Mouse (Mus musculus) cerebellum, adult 2 months (tissue): ENCODE data around the gene Naa35. TPM values are rescaled to one million over a fixed set of nuclear protein-coding genes. Genes with fewer than 3 reads are reported as not detected.

ENCODE experiments used
- DNase-seq, 2 experiments: peaks; one replicate each; pipeline ENCODE4 v3.0.0; 2021
- H3K27ac ChIP-seq: fragments of 200-500 bp; 2 replicates; pipeline ENCODE4 v1.5.1; 2012; ENCODE audit warnings: low read length, control low read depth, inconsistent platforms; ENCODE audit not compliant: insufficient read depth
- H3K27me3 ChIP-seq: fragments of 200-500 bp; 2 replicates; pipeline ENCODE4 v1.6.1; 2012; ENCODE audit warnings: inconsistent platforms, mild to moderate bottlenecking, low read length, moderate library complexity; ENCODE audit not compliant: control insufficient read depth, insufficient read depth
- H3K4me1 ChIP-seq: fragments of 200-500 bp; 2 replicates; pipeline ENCODE4 v1.6.1; 2011; ENCODE audit warnings: low read length; ENCODE audit not compliant: control insufficient read depth, insufficient read depth
- H3K4me3 ChIP-seq: fragments of 200-500 bp; replicated peaks from 2 replicates; pipeline ENCODE3; 2011; ENCODE audit warnings: mild to moderate bottlenecking, low read depth, low read length, control low read depth; ENCODE audit not compliant: insufficient read depth
- CTCF ChIP-seq: fragments of 200-500 bp; IDR thresholded peaks from 2 replicates; pipeline ENCODE4 v1.5.1; 2011; ENCODE audit warnings: low read depth, mild to moderate bottlenecking, control low read depth, low read length, moderate library complexity, borderline replicate concordance; ENCODE audit not compliant: insufficient read depth
- POLR2A ChIP-seq: fragments of 200-500 bp; IDR thresholded peaks from 2 replicates; pipeline ENCODE4 v1.6.1; 2011; ENCODE audit warnings: low read length, control low read depth, borderline replicate concordance; ENCODE audit not compliant: insufficient read depth
- WGBS: fragments of 180-500 bp; shearing (Covaris S2); methylation state at CpG from one replicate; pipeline ENCODE4 v1.1.7; 2018; 5-methylcytosine and 5-hydroxymethylcytosine counted together
- polyA plus RNA-seq: library from polyadenylated mRNA; depleted of rRNA; stranded (reverse); fragments of >200 nt; gene quantifications from 2 replicates; pipeline ENCODE4 v1.2.3, GENCODE M21; 2012

Naa35 gene
- polyA plus RNA-seq, 1 experiment = 76.9 TPM

GRCm38 (mm10) chr13:59624389-59624788 is 39.3 kb downstream of the Naa35 start:
- WGBS = 85% methylated on average over 3 of the region's 3 CpGs
- H3K27ac ChIP-seq = no peak overlapping the region
- H3K4me3 ChIP-seq = no peak overlapping the region
- DNase-seq = no peak
- TF ChIP-seq CTCF (no peak), POLR2A (no peak)
- H3K27me3 ChIP-seq = no peaks in the 10 kb centered on the region
- peaks cover 5% of the 10 kb centered on the region for H3K4me1 ChIP-seq

GRCm38 (mm10) chr13:59624903-59625302 is 39.8 kb downstream of the Naa35 start:
- no peak for DNase-seq
- H3K27me3 ChIP-seq = no peaks in the 10 kb centered on the region
- H3K4me1 ChIP-seq = peaks cover 5% of the 10 kb centered on the region
- TF ChIP-seq CTCF (no peak), POLR2A (no peak)
- H3K4me3 ChIP-seq = no peak overlapping the region
- H3K27ac ChIP-seq = no peak overlapping the region
- WGBS = 89% methylated on average over 5 of the region's 5 CpGs

GRCm38 (mm10) chr13:59626739-59627138 is 41.7 kb downstream of the Naa35 start:
- Histone ChIP-seq H3K4me3 (no peak overlapping the region), H3K4me1 (peaks cover 5% of the 10 kb centered on the region), H3K27me3 (no peaks in the 10 kb centered on the region), H3K27ac (peak overlapping the region; percentile 47)
- peak; percentile 56 to 77 for DNase-seq
- WGBS = 28% methylated on average over 7 of the region's 7 CpGs
- TF ChIP-seq CTCF (no peak), POLR2A (no peak)

DNA sequence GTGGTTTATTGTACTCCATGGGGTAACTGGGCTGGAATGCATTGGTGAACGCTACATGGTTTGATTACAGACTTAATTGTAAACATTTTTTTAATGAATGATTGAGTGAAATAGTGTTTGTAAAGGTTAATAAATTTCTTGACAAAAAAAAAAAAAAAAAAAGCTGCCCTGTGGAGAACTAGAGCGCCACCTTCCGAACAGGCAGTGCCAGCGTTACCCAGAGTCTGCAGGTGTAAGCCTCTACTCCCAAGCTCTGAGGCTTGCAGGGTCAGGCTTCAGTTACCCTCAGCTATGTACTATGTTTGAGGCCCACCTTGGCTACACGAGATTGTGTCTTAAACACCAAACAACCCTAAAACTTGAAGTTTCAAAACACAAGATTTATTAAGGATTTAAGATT is 49.6 kb downstream of the Naa35 start:
- H3K4me1 ChIP-seq = peaks cover 11% of the 10 kb centered on the region; the same call in 1 of the 2 replicates
- 67% methylated on average over 5 of the region's 5 CpGs for WGBS
- H3K27ac ChIP-seq = no peak overlapping the region
- H3K27me3 ChIP-seq = no peaks in the 10 kb centered on the region
- H3K4me3 ChIP-seq = no peak overlapping the region
- no peak for TF ChIP-seq CTCF
- DNase-seq = no peak

- TF ChIP-seq POLR2A (no peak), CTCF (no peak)
- Histone ChIP-seq H3K4me3 (no peak overlapping the region), H3K27me3 (no peaks in the 10 kb centered on the region), H3K4me1 (peaks cover 24% of the 10 kb centered on the region; the same call in 1 of the 2 replicates), H3K27ac (no peak overlapping the region)
- WGBS = 84% methylated on average over 7 of the region's 7 CpGs
- DNase-seq = no peak
Observed at GRCm38 (mm10) chr13:59637800-59638199, 52.7 kb downstream of the Naa35 start.

GRCm38 (mm10) chr13:59639368-59640177 is 54.5 kb downstream of the Naa35 start:
- peak; percentile 41; the same call in 1 of the 2 replicates for TF ChIP-seq POLR2A
- no peak for TF ChIP-seq CTCF
- peak in 1 of 2 experiments; percentile 89 for DNase-seq
- no peaks in the 10 kb centered on the region for H3K27me3 ChIP-seq
- peak overlapping the region; percentile 76 for H3K27ac ChIP-seq
- WGBS = 19% methylated on average over 16 of the region's 16 CpGs
- no peak overlapping the region for H3K4me3 ChIP-seq
- peaks cover 24% of the 10 kb centered on the region; the same call in 1 of the 2 replicates for H3K4me1 ChIP-seq

- TF ChIP-seq CTCF (no peak), POLR2A (no peak)
- 15% methylated on average over 6 of the region's 6 CpGs for WGBS
- Histone ChIP-seq H3K27ac (peak overlapping the region; percentile 76), H3K4me3 (no peak overlapping the region), H3K27me3 (no peaks in the 10 kb centered on the region), H3K4me1 (peaks cover 24% of the 10 kb centered on the region; the same call in 1 of the 2 replicates)
- DNase-seq = peak in 1 of 2 experiments; percentile 95
Observed at GRCm38 (mm10) chr13:59640178-59640440, 55.0 kb downstream of the Naa35 start.

- TF ChIP-seq CTCF (no peak), POLR2A (no peak)
- H3K27me3 ChIP-seq = no peaks in the 10 kb centered on the region
- peaks cover 45% of the 10 kb centered on the region for H3K4me1 ChIP-seq
- no peak overlapping the region for H3K27ac ChIP-seq
- no peak overlapping the region for H3K4me3 ChIP-seq
- no peak for DNase-seq
- 93% methylated on average over 2 of the region's 2 CpGs for WGBS
Observed at GRCm38 (mm10) chr13:59642818-59643217, 57.8 kb downstream of the Naa35 start.
